Mouse (Mus musculus) erythroblast, embryonic 14.5 days (primary cell): ENCODE results near the gene Eprs.

Experiments used
- GATA1 ChIP-seq: IDR thresholded peaks from 2 replicates; pipeline ENCODE4 v1.6.1; 2012; ENCODE audit warnings: low read length, inconsistent platforms, mixed read lengths
- TAL1 ChIP-seq: IDR thresholded peaks from 3 replicates; pipeline ENCODE4 v1.6.1; 2012; ENCODE audit warnings: low read length, inconsistent platforms, mixed read lengths

DNA sequence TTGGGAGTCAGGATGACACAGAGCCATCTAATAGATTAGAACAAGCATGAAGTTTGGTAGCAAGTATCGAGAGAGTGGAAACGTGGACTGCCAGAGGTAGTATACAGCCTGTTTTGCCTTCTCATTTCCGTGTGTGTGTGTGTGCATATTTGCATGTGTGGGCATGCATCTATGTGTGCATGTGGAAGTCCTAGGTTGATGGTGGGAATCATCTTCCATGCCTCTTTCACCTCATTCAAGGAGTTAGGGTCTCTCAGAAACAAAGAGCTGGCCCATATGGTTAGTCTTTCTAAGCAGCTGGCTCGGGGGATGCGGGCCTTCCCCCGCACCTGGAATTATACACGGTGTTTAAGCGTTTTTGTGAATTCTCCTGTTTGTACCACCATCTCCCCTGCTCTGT, 33.0 kb upstream of the Eprs start:
- TF ChIP-seq GATA1 (no peak), TAL1 (no peak)
